ENCODE assay signal across 17 mouse cellular contexts in the genomic region with DNA sequence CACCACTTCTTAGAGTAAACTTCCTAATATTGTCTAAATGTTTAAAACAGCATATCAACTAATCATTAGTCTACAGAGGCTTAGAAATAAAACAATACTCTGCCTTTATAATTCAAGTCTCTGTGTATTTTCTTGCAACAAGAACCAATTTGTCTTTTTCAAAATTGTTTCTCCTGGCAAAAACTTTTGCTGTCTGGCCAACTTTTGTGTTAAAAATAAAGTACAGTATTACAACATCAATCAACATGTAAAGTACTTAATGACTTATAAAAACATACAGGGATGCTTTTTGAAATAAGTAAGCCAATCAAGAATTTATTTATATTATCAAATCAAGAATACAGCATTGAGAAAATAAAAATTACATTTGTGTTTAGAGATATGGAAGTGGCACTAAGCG.
"Had no signal": no experiment of that assay in that cellular context is flagged by ENCODE, and none has a peak within 500 bp of the region (broad histone marks: within the 10 kb centered on the region; RNA-seq: fewer than 3 reads in every experiment).

No protein-coding gene starts in this region.

- H3K4me1 ChIP-seq: liver, embryonic 15.5 days; midbrain, embryonic 13.5 days; midbrain, embryonic 15.5 days; neural tube, embryonic 12.5 days; stomach, embryonic 15.5 days had no signal

- H3K4me3 ChIP-seq: liver, embryonic 15.5 days; megakaryocyte, embryonic 14.5 days; midbrain, embryonic 13.5 days; midbrain, embryonic 15.5 days; neural tube, embryonic 12.5 days; stomach, embryonic 15.5 days had no signal

- H3K4me2 ChIP-seq: liver, embryonic 15.5 days; lung, embryonic 14.5 days; midbrain, embryonic 11.5 days; midbrain, embryonic 13.5 days; midbrain, embryonic 15.5 days; neural tube, embryonic 12.5 days; stomach, embryonic 15.5 days had no signal

- ATAC-seq: liver, postnatal 0 days; midbrain, embryonic 13.5 days; midbrain, embryonic 15.5 days had no signal

- H3K27me3 ChIP-seq: liver, embryonic 15.5 days; megakaryocyte, embryonic 14.5 days; midbrain, embryonic 13.5 days; midbrain, embryonic 15.5 days; neural tube, embryonic 12.5 days; stomach, embryonic 15.5 days had no signal

- H3K9me3 ChIP-seq: liver, embryonic 15.5 days; megakaryocyte, embryonic 14.5 days; midbrain, embryonic 13.5 days; midbrain, embryonic 15.5 days; neural tube, embryonic 12.5 days; stomach, embryonic 15.5 days had no signal

- H3K9ac ChIP-seq: liver, embryonic 15.5 days; liver, postnatal 0 days; lung, embryonic 14.5 days; midbrain, embryonic 13.5 days; midbrain, embryonic 15.5 days; neural tube, embryonic 12.5 days; stomach, embryonic 15.5 days had no signal

- H3K27ac ChIP-seq: liver, embryonic 15.5 days; macrophage; midbrain, embryonic 13.5 days; midbrain, embryonic 15.5 days; neural tube, embryonic 12.5 days; stomach, embryonic 15.5 days; stomach, postnatal 0 days had no signal

- DNase-seq: liver, postnatal 0 days; lung, embryonic 14.5 days; lung, postnatal 14 days; lung, postnatal 36 days; right cerebral cortex, postnatal 14 days; thymus, adult 2 months; thymus, postnatal 25 days; thymus, postnatal 4 days had no signal
